Mouse (Mus musculus) liver, adult 2 months (tissue): Measurements from ENCODE around the gene Ubb.

Source experiments
- CTCF ChIP-seq: fragments of 200-500 bp; IDR thresholded peaks from 2 replicates; pipeline ENCODE4 v1.5.1; 2011; ENCODE audit warnings: low read depth, low read length, control low read depth
- POLR2A ChIP-seq: fragments of 200-500 bp; IDR thresholded peaks from 2 replicates; pipeline ENCODE4 v1.6.1; 2011; ENCODE audit warnings: low read length, control low read depth; ENCODE audit not compliant: insufficient read depth; ENCODE audit errors: extremely low read depth

DNA sequence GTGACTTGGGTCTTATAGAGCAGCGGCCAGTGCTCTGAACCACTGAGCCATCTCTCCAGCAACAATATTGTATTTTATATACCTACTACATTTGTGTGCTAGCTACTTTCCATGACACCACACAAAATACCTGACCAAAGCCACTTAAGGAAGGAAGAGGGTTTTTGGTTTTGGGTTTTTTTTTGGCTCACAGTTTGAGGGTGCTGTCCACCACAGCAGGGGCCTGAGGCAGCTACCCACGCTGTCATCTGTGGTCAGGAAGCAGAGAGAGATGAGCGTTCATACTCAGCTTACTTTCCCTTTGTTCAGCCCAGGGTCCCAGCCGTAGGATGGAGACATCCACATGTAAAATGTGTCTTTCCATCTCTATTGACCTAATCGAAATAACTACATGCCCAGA, 36.1 kb downstream of the Ubb start:
- TF ChIP-seq CTCF (no peak), POLR2A (no peak)
